Mouse (Mus musculus) hematopoietic stem cell, adult 5-6 weeks (primary cell): Measurements from ENCODE around the gene Mllt3. TPM values are rescaled to one million over a fixed set of nuclear protein-coding genes. Genes with fewer than 3 reads are reported as not detected.

Experiments
- ATAC-seq, 2 experiments: fragments of 125-278 bp in 1 of 2; replicated peaks in 1 of 2; 2 replicates each; pipeline ENCODE4 v1.8.0; 2016 to 2017; ENCODE audit warnings: inconsistent platforms in 2 of 2, mild to moderate bottlenecking in 2 of 2, moderate number of reproducible peaks in 2 of 2, low read depth in 1 of 2, moderate TSS enrichment in 1 of 2; ENCODE audit not compliant: low FRiP score in 2 of 2, poor library complexity in 2 of 2, severe bottlenecking in 2 of 2, insufficient read depth in 1 of 2, low TSS enrichment in 1 of 2
- total RNA-seq: library from RNA; stranded (forward); fragments of 172-1452, 232-1000 nt; gene quantifications from 2 replicates; pipeline ENCODE4 v1.2.3, GENCODE M21; 2017

The Mllt3 gene
- total RNA-seq, 1 experiment from 2014 or later, result 77.6 TPM

GRCm38 (mm10) chr4:87963055-87963772 is 70.0 kb downstream of the Mllt3 start:
- ATAC-seq, result no peak

GRCm38 (mm10) chr4:87961872-87962271 is 71.3 kb downstream of the Mllt3 start:
- no peak for ATAC-seq

GRCm38 (mm10) chr4:87957852-87958251 is 75.3 kb downstream of the Mllt3 start:
- no peak for ATAC-seq

GRCm38 (mm10) chr4:87957198-87957597 is 76.0 kb downstream of the Mllt3 start:
- peak in 1 of 2 experiments; percentile 33; a peak in 2 of 4 replicates for ATAC-seq

DNA sequence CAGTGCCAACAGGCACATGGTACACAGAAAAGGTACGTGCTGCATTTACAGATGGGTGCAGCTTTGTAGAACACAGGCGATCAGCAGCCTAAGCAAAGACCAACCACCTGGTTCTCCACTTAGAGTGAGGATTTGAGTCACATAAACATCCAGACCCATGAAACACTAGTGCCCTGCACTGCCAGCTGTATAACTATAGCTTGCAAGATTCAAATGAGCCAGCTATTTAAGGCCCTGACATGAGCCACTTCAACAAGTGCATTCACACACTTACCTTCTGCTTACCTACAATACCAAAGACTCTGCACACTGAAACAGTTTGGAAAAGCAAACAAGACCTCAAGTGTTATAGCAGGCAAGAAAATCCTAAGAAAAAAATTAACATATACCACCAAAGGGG is 78.0 kb downstream of the Mllt3 start:
- ATAC-seq, result no peak

DNA sequence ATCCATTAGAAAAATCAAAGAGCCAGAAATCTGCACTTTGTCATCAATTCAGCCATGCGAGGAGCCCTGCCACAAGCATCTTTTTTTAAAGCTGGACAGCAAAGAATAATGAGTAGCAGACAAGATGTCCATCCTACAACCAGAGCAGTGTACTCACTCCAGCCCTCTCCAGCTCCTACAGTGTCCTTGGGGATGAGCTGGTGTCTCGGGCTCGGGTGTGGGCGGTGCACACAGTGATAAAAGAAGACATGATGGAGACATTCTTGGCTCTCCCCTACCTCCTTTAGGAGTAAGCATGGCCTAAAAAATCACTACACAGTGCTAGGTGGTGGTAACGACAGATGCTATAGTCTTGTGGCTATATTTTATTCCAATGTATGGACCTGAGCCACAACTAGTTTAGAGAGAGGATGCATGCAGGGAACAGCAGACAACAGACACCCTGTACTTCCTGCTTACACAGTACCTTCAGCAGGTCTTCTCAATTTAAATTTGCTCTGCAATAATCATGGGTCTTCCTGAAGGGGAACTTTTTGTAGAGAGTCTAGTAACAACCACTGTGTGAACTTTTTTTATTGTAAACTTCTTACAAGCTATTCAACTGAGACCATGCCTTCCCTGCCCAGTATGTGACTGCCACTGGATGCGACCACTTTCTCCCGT is 78.6 kb downstream of the Mllt3 start:
- ATAC-seq, result no peak

GRCm38 (mm10) chr4:87953736-87954135 is 79.4 kb downstream of the Mllt3 start:
- peak; percentile 74 to 77 for ATAC-seq

DNA sequence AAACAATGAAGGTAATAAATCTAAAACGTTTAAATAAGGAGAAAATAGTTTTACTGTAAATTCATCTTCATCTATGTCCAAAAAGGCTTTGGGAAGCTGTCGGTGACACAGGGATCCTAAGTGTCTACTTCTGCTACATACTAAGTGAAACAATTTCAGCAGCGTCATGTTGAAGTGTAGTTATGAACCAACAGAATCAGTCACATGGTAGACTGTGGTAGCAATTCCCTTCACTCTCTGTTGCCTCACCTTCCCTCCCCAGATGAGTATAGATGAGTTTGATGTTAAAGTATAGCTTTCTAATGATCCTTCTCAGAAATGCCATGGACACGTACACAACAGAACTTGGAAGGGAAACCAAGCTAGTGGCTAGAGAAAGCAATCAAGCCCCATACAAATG is 79.9 kb downstream of the Mllt3 start:
- 0 out of 4 replicates have a peak, but pooled peaks of 1 of the 2 experiments have one; percentile 40 for ATAC-seq

DNA sequence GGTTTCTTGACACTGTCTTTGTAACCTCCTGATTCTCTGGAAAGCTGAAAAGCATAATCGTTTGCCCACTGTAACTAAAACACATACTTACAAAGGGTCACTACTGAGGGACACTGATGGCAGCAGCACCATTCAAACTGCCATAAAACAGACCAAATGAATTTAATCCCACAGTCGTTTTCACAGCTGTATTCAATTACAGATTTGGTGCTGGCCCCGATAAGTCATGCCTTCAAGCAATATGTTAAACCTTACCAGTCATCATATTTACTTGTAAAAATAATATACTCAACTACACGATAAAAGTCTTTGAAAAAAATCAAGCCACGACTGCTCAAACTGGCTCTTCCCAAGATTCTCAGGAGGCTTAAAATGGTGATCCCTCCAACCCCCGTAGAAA is 83.7 kb downstream of the Mllt3 start:
- no peak for ATAC-seq

GRCm38 (mm10) chr4:87944320-87944719 is 88.8 kb downstream of the Mllt3 start:
- peak; percentile 73 to 85 for ATAC-seq

DNA sequence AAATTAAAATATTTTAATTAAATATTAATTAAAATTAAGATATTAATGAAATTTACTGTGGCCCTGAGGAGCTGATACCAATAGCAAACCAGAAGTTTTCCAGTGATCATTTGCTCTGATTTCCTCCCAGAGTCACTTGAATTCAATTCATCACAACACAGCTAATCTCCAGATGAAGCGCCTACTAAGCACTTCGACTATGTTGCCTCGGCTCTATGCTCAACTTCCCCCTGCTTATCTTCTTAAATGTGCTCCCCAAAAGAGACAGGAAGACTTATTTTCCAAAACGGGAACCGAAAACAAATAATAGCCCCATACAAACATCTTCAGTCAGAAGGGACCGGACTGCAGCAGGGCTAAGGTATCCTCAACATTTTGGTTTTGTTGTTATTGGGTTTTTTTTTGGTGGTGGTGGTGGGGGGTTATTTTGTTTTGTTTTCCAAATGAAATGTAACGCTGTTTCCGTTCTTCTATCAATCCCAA is 90.2 kb downstream of the Mllt3 start:
- no peak for ATAC-seq

DNA sequence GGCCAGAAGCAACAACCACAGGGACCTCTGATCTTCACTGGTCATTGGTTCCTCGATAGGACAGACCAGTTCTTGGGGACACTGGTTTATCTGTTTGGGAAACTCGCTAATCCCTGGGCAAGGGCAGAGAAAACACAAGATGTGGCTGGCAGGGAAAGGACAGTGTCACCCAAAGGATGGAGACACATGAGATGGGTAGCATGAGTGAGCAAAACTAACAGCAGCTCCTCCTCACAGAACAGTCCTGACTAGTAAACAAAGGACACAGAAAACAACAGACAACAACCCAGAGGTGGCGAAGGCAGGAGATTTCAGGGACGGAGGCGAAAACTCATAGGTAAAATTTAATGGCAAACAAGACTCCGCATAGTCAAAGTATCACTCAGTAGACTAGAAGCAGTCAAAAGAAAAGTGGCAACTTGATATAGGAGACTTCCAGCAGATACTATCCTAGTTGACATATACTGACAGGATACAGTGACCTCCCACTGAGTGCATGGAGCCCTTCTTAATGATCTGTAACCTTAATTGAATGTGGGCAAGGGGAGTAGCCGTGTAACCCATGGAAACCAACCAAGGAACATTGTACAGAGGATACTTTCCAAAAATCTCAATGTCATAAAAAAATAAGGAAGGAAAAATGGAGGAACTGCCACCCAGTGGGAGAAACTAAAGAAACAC is 93.5 kb downstream of the Mllt3 start:
- no peak for ATAC-seq

DNA sequence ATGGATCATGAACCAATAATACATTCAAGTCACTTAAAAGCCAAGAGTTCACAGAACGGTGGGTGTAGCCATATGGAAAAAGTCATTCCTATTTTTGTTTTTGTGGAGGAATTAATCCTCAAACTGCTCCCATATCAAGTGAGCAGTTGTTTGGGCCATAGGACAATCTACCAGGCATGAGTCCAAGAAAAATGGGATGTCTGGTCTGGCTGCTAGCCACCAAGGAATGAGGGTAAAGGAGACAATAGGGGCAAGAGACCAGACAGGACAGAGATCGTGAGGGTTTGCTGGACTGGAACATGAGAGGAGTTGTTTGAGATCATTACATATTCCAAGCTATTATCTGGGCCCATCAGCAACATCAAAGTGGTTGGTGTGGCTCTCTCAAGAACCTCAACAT is 96.8 kb downstream of the Mllt3 start:
- no peak for ATAC-seq

- 0 out of 4 replicates have a peak, but pooled peaks of 1 of the 2 experiments have one; percentile 20 for ATAC-seq
Measured at GRCm38 (mm10) chr4:87933701-87934337, 99.3 kb downstream of the Mllt3 start.

DNA sequence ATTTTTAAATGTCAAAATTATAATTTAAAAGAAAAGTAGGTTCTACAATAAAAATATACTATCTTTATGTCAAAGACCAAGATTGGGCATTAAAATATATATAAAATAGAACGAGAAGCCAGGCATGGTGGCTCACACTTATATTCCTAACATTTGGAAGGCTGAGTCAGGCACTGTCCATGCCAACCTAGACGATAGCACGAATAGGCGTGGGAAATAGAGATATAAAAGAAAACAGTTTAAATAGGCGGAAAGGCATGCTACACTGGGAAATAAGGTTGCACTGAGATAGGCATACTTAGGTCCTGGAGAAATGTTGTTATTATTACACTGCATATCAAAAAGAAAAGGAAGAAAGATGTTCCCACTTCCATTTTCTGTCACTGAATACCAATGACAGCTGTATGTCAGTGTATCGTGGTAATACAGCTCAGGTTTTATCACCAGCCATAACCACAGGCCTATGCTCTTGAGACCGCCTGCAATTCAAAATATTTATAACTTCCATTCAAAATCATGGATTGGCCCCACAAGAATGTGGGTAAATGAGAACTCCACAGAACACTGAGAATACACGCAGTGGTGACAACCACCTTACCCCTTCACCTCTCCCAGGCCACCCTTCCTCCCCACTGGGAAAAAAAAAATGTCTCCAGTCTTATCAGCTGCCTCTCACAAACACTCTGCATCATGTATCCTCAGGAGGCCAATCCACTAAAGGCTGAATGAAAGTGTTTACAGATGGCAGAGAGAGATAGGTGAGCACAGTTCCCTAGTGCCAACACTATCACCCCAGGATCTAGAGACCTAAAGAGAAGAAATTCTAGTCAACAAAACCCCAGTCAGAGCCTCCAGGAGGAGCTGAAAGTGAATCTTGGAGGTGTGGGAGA is 102.6 kb downstream of the Mllt3 start:
- ATAC-seq, result peak; percentile 38 to 61; a peak in 3 of 4 replicates

DNA sequence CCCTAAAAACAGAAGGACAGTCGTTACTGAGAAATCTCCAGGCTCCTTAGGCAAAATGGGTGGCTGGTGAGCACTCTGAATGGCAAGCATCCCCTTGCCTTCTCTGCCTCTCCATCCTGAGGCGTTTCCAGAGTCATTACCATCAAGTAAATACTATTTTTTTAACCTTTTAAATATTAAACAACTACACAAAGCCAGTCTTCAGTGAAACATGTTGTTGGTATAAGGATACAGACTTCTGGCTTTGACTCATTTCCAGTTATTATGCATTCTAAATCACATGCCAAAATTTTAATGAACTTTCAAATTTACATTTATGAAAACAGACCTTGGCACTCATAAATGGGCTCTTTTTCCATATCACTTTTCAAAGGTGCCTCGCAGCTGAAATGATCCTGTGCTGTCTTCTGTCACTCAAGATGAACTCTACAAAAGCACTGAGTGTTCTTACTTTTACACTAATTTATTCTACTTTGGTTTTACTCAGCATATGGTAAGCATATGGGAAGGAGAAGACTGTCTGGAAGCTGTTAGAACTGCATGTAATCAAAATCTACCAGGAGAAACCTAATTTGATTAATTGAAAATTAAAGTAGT is 104.5 kb downstream of the Mllt3 start:
- no peak for ATAC-seq
